Mouse (Mus musculus) adrenal gland, postnatal 25 days (tissue): ENCODE results near the gene Tiam1. TPM values are rescaled to one million over a fixed set of nuclear protein-coding genes. Genes with fewer than 3 reads are reported as not detected.

Source experiments
- DNase-seq: peaks from one replicate; pipeline ENCODE4 v3.0.0; 2021; ENCODE audit warnings: mixed read lengths
- long read RNA-seq: library from polyadenylated mRNA; stranded (forward); transcript quantifications from one replicate; pipeline ENCODE4 v2.0.0, GENCODE M21; 2021
- total RNA-seq: library from RNA; stranded (reverse); gene quantifications from 2 replicates; pipeline ENCODE4 v1.2.3, GENCODE M21; 2021

Gene Tiam1
- 80.4 and 89.0 TPM in 2 replicates for total RNA-seq
- long read RNA-seq, partial matches to known transcripts: 6 of 9 reads
- long read RNA-seq, other reads (novel, unspliced or antisense): 2 of 9 reads

GRCm38 (mm10) chr16:90143760-90144516 is at the start of gene Tiam1:
Gene Tiam1 (minus strand): TSS chr16:90143769.
- peak; percentile 97 for DNase-seq

GRCm38 (mm10) chr16:90191289-90191688 is 47.7 kb upstream of the Tiam1 start:
- no peak for DNase-seq

- DNase-seq: peak; percentile 26
Measured at GRCm38 (mm10) chr16:90187453-90187852, 43.9 kb upstream of the Tiam1 start.

GRCm38 (mm10) chr16:90185928-90186588 is 42.5 kb upstream of the Tiam1 start:
- DNase-seq: peak; percentile 81

GRCm38 (mm10) chr16:90184135-90184534 is 40.6 kb upstream of the Tiam1 start:
- no peak for DNase-seq

- peak; percentile 50 for DNase-seq
Measured at GRCm38 (mm10) chr16:90181673-90182072, 38.1 kb upstream of the Tiam1 start.

GRCm38 (mm10) chr16:90180975-90181374 is 37.4 kb upstream of the Tiam1 start:
- DNase-seq: no peak

- DNase-seq: no peak
Measured at GRCm38 (mm10) chr16:90179892-90180291, 36.3 kb upstream of the Tiam1 start.

- DNase-seq: no peak
Measured at GRCm38 (mm10) chr16:90178404-90178803, 34.8 kb upstream of the Tiam1 start.

GRCm38 (mm10) chr16:90177425-90177824 is 33.9 kb upstream of the Tiam1 start:
- no peak for DNase-seq

GRCm38 (mm10) chr16:90176472-90176871 is 32.9 kb upstream of the Tiam1 start:
- DNase-seq: no peak

- DNase-seq: no peak
Measured at GRCm38 (mm10) chr16:90171416-90171815, 27.8 kb upstream of the Tiam1 start.

GRCm38 (mm10) chr16:90170676-90171075 is 27.1 kb upstream of the Tiam1 start:
- no peak for DNase-seq

- DNase-seq: no peak
Measured at GRCm38 (mm10) chr16:90169863-90170630, 26.5 kb upstream of the Tiam1 start.

- peak; percentile 75 for DNase-seq
Measured at GRCm38 (mm10) chr16:90167646-90168045, 24.1 kb upstream of the Tiam1 start.

GRCm38 (mm10) chr16:90165435-90165834 is 21.9 kb upstream of the Tiam1 start:
- DNase-seq: no peak

- no peak for DNase-seq
Measured at GRCm38 (mm10) chr16:90164942-90165341, 21.4 kb upstream of the Tiam1 start.

- DNase-seq: no peak
Measured at GRCm38 (mm10) chr16:90155080-90155479, 11.5 kb upstream of the Tiam1 start.

GRCm38 (mm10) chr16:90150820-90151219 is 7.3 kb upstream of the Tiam1 start:
- no peak for DNase-seq

- no peak for DNase-seq
Measured at GRCm38 (mm10) chr16:90150126-90150525, 6.6 kb upstream of the Tiam1 start.

- DNase-seq: no peak
Measured at GRCm38 (mm10) chr16:90149335-90149734, 5.8 kb upstream of the Tiam1 start.

GRCm38 (mm10) chr16:90145244-90145643 is 1.7 kb upstream of the Tiam1 start:
- DNase-seq: no peak

GRCm38 (mm10) chr16:90144541-90144940 is 972 bp upstream of the Tiam1 start:
- DNase-seq: no peak
